16 mouse cellular contexts compared by ENCODE assay signal in the genomic region with DNA sequence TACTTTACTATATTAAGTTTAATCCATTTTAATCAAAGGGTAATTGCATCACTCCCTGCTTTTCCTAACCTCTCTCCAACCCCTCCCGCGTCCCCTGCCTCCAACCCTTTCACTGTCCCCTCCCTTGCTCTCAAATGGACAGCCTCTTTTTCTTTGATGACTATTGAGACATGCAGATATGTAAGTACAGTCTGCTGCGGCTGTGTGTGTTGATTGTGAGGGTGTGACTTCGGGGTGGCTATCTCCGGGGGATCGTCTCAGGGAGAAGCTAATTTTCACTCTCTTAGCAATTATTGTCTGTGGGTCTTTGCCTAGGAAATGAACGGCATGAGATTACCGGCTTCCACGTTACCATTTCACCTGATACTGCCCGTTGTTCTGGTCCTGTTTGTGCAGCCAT. TPM values are rescaled to one million over a fixed set of nuclear protein-coding genes. Genes with fewer than 3 reads are reported as not detected.
DNase-seq lines count a peak whose midpoint lies in the region; ATAC-seq and TF ChIP-seq lines count a peak whose summit lies in the region.
"Had no signal": no experiment of that assay in that cellular context is flagged by ENCODE, and none has a peak within 500 bp of the region (broad histone marks: within the 10 kb centered on the region; RNA-seq: fewer than 3 reads in every experiment).

No protein-coding gene starts in this region.

- DNase-seq in kidney, adult 2 months = no peak
- no peak for DNase-seq in kidney, adult 9 months
- no peak for DNase-seq in neural tube, embryonic 10.5 days (ENCODE audit: extremely low spot score, low spot score)
- DNase-seq in MEL-GATA-1-ER (ENCODE audit: extremely low read depth, low read depth) = peak; percentile 51
- no peak for DNase-seq in testis, postnatal 14 days (ENCODE audit: low spot score)
- DNase-seq in heart, postnatal 25 days (ENCODE audit: low spot score) = no peak
- DNase-seq: adrenal gland, postnatal 10 days; cerebellum, adult 11-12 months; gastrocnemius, postnatal 36 days; heart, postnatal 4 days had no signal

- H3K9ac ChIP-seq in neural tube, embryonic 14.5 days (replicated peaks; ENCODE audit: low read depth, low read length) = no peak overlapping the region
- H3K9ac ChIP-seq: embryonic facial prominence, embryonic 12.5 days; forebrain, embryonic 12.5 days; heart, embryonic 13.5 days; hindbrain, embryonic 14.5 days had no signal

- ATAC-seq in neural tube, embryonic 14.5 days (ENCODE audit: low read depth) = peak; percentile 44; the same call in 1 of the 2 replicates

- peak overlapping the region; percentile 10; the same call in 1 of the 2 replicates for H3K4me3 ChIP-seq in kidney, adult 2 months (ENCODE audit: insufficient read depth, low read depth, low read length)
- no peak overlapping the region for H3K4me3 ChIP-seq in neural tube, embryonic 14.5 days (ENCODE audit: low read depth, low read length)
- H3K4me3 ChIP-seq: embryonic facial prominence, embryonic 12.5 days; forebrain, embryonic 12.5 days; heart, embryonic 13.5 days had no signal

- 67% methylated on average over 10 of the region's 10 CpGs for WGBS in kidney, adult 2 months
- 79% methylated on average over 10 of the region's 10 CpGs for WGBS in neural tube, embryonic 14.5 days

- H3K27me3 ChIP-seq in kidney, adult 2 months (replicated peaks; ENCODE audit: control insufficient read depth, insufficient read depth, low read length) = no peaks in the 10 kb centered on the region
- no peaks in the 10 kb centered on the region for H3K27me3 ChIP-seq in neural tube, embryonic 14.5 days (ENCODE audit: control insufficient read depth, insufficient read depth, low read length)
- H3K27me3 ChIP-seq: embryonic facial prominence, embryonic 12.5 days; forebrain, embryonic 12.5 days; heart, embryonic 13.5 days had no signal

- intact Hi-C loops in heart, postnatal 25 days (cut with DNase I) = loop anchor here (5.0 to 10.0 kb wide), 4 partner anchors 157 to 859 kb away; no protein-coding TSS in a partner anchor

- H3K27ac ChIP-seq in kidney, adult 2 months (ENCODE audit: insufficient read depth, low read depth, low read length) = peak overlapping the region; percentile 90
- no peak overlapping the region for H3K27ac ChIP-seq in neural tube, embryonic 14.5 days (ENCODE audit: low read depth, low read length)
- H3K27ac ChIP-seq: embryonic facial prominence, embryonic 12.5 days; forebrain, embryonic 12.5 days; heart, embryonic 13.5 days; hindbrain, embryonic 14.5 days had no signal

- no peaks in the 10 kb centered on the region for H3K36me3 ChIP-seq in kidney, adult 2 months (ENCODE audit: control insufficient read depth, insufficient read depth, low read length)
- no peaks in the 10 kb centered on the region for H3K36me3 ChIP-seq in neural tube, embryonic 14.5 days (ENCODE audit: control insufficient read depth, insufficient read depth, low read length)
- H3K36me3 ChIP-seq: embryonic facial prominence, embryonic 12.5 days; forebrain, embryonic 12.5 days; heart, embryonic 13.5 days had no signal

- TF ChIP-seq POLR2A in kidney, adult 2 months (IDR thresholded peaks at IDR 0.05; ENCODE audit: low read depth, low read length) = no peak

- TF ChIP-seq CTCF in kidney, adult 2 months (conservative IDR thresholded peaks at IDR 0.05; ENCODE audit: insufficient read depth, insufficient read length, low read depth, low read length) = no peak

- no peak overlapping the region for H3K4me2 ChIP-seq in neural tube, embryonic 14.5 days (ENCODE audit: low read depth, low read length)
- H3K4me2 ChIP-seq: embryonic facial prominence, embryonic 12.5 days; forebrain, embryonic 12.5 days; heart, embryonic 13.5 days; hindbrain, embryonic 14.5 days had no signal

- no peaks in the 10 kb centered on the region for H3K9me3 ChIP-seq in neural tube, embryonic 14.5 days (ENCODE audit: control insufficient read depth, low read length)
- H3K9me3 ChIP-seq: embryonic facial prominence, embryonic 12.5 days; forebrain, embryonic 12.5 days; heart, embryonic 13.5 days had no signal

- H3K4me1 ChIP-seq in kidney, adult 2 months (ENCODE audit: control insufficient read depth, insufficient read depth, low read length) = peaks cover 16% of the 10 kb centered on the region
- H3K4me1 ChIP-seq in neural tube, embryonic 14.5 days (ENCODE audit: control insufficient read depth, insufficient read depth, low read length) = no peaks in the 10 kb centered on the region
- H3K4me1 ChIP-seq: embryonic facial prominence, embryonic 12.5 days; forebrain, embryonic 12.5 days had no signal

RNA-seq across cellular contexts. Expression of a gene that starts 21.0 kb away (rescaled TPM):
- 0.81 and 0.97 TPM in 2 replicates for polyA plus RNA-seq in kidney, adult 2 months (2012; rRNA removed)
- 0.03 and 0.10 TPM in 2 replicates for polyA plus RNA-seq in neural tube, embryonic 14.5 days (2014; fragmentation: Nextera tagmentation; extraction: Ambion mirVana)
- total RNA-seq in heart, postnatal 25 days (2021) = under 1 TPM; 0.25 to 0.52 TPM
- polyA plus RNA-seq: cortical plate, adult 2 months had no signal

RNA-seq across cellular contexts. Expression of a gene that starts 30.7 kb away (rescaled TPM):
- 1,333 and 1,911 TPM in 2 replicates for polyA plus RNA-seq in kidney, adult 2 months (2012; rRNA removed)
- polyA plus RNA-seq in neural tube, embryonic 14.5 days (2014; fragmentation: Nextera tagmentation; extraction: Ambion mirVana) = 10.5 and 12.1 TPM in 2 replicates
- total RNA-seq in heart, postnatal 25 days (2021) = under 1 TPM; 0.11 to 0.26 TPM
- total RNA-seq: gastrocnemius, postnatal 36 days; heart, postnatal 4 days had no signal

Comparison
In these comparisons a context has a peak if more than half of its experiments do, and no peak if none do; other contexts are left out.
1. RNA of a gene that starts 30.7 kb away (polyA plus RNA-seq): 1,333 to 1,911 TPM in kidney, adult 2 months; 10.5 to 12.1 TPM in neural tube, embryonic 14.5 days; every median in the first group is over 100 times any median in the second.